9 mouse cellular contexts compared by ENCODE assay signal in genomic region chrX:51171413-51171812, GRCm38 (mm10). TPM values are rescaled to one million over a fixed set of nuclear protein-coding genes. Genes with fewer than 3 reads are reported as not detected.
DNase-seq lines count a peak whose midpoint lies in the region; ATAC-seq and TF ChIP-seq lines count a peak whose summit lies in the region.
"Had no signal": no experiment of that assay in that cellular context is flagged by ENCODE, and none has a peak within 500 bp of the region (broad histone marks: within the 10 kb centered on the region; RNA-seq: fewer than 3 reads in every experiment).

No protein-coding gene starts in this region.

- TF ChIP-seq CTCF in stomach, postnatal 0 days (IDR thresholded peaks at IDR 0.05; ENCODE audit: low read depth), result peak; percentile 57

- no peak overlapping the region for H3K4me2 ChIP-seq in neural tube, embryonic 15.5 days
- H3K4me2 ChIP-seq in stomach, postnatal 0 days (replicated peaks; ENCODE audit: low read depth), result no peak overlapping the region
- H3K4me2 ChIP-seq in forebrain, embryonic 12.5 days, result no peak overlapping the region

- DNase-seq in gastrocnemius, postnatal 10 days, result peak; percentile 3
- DNase-seq in gastrocnemius, postnatal 36 days, result no peak
- DNase-seq in neural tube, embryonic 10.5 days (ENCODE audit: extremely low spot score, low spot score), result peak; percentile 12
- DNase-seq in embryo, embryonic 11 days, result peak; percentile 24
- DNase-seq in stomach, postnatal 0 days (ENCODE audit: low spot score), result peak; percentile 15
- DNase-seq: spleen, adult 18-20 months had no signal

- no peaks in the 10 kb centered on the region for H3K4me1 ChIP-seq in neural tube, embryonic 15.5 days
- no peaks in the 10 kb centered on the region for H3K4me1 ChIP-seq in stomach, postnatal 0 days (replicated peaks; ENCODE audit: control insufficient read depth, insufficient read depth)
- H3K4me1 ChIP-seq in forebrain, embryonic 12.5 days, result no peaks in the 10 kb centered on the region

- TF ChIP-seq EP300 in stomach, postnatal 0 days (optimal IDR thresholded peaks at IDR 0.05), result no peak

- no peak overlapping the region for H3K4me3 ChIP-seq in neural tube, embryonic 15.5 days (replicated peaks)
- H3K4me3 ChIP-seq in stomach, postnatal 0 days (ENCODE audit: low read depth, low read length), result no peak overlapping the region
- H3K4me3 ChIP-seq in forebrain, embryonic 12.5 days (replicated peaks), result no peak overlapping the region

- ATAC-seq in neural tube, embryonic 15.5 days (ENCODE audit: low FRiP score), result no peak
- no peak for ATAC-seq in stomach, postnatal 0 days (ENCODE audit: low FRiP score, low TSS enrichment)
- no peak for ATAC-seq in erythroblast, adult 5-6 weeks (replicated peaks; ENCODE audit: low FRiP score, poor library complexity, severe bottlenecking)
- ATAC-seq in forebrain, embryonic 12.5 days (ENCODE audit: low FRiP score), result no peak

- H3K36me3 ChIP-seq in neural tube, embryonic 15.5 days, result no peaks in the 10 kb centered on the region
- H3K36me3 ChIP-seq in stomach, postnatal 0 days (ENCODE audit: control insufficient read depth, insufficient read depth, low read length), result no peaks in the 10 kb centered on the region
- no peaks in the 10 kb centered on the region for H3K36me3 ChIP-seq in forebrain, embryonic 12.5 days (replicated peaks)

- H3K27ac ChIP-seq in neural tube, embryonic 15.5 days (replicated peaks), result no peak overlapping the region
- no peak overlapping the region for H3K27ac ChIP-seq in stomach, postnatal 0 days (replicated peaks)
- H3K27ac ChIP-seq in forebrain, embryonic 12.5 days, result no peak overlapping the region

- whole genome bisulfite sequencing in neural tube, embryonic 15.5 days, result 69% methylated on average over 6 of the region's 6 CpGs
- whole genome bisulfite sequencing in stomach, postnatal 0 days, result 65% methylated on average over 6 of the region's 6 CpGs
- 61% methylated on average over 6 of the region's 6 CpGs for WGBS in forebrain, embryonic 12.5 days

- H3K9me3 ChIP-seq in neural tube, embryonic 15.5 days (replicated peaks), result no peaks in the 10 kb centered on the region
- no peaks in the 10 kb centered on the region for H3K9me3 ChIP-seq in stomach, postnatal 0 days (ENCODE audit: control insufficient read depth, low read length)
- no peaks in the 10 kb centered on the region for H3K9me3 ChIP-seq in forebrain, embryonic 12.5 days

- H3K27me3 ChIP-seq in neural tube, embryonic 15.5 days (replicated peaks), result no peaks in the 10 kb centered on the region
- H3K27me3 ChIP-seq in stomach, postnatal 0 days (ENCODE audit: control insufficient read depth, insufficient read depth, low read length), result no peaks in the 10 kb centered on the region
- 0 out of 2 replicates have a peak, but pooled peaks cover 3% of the 10 kb centered on the region for H3K27me3 ChIP-seq in forebrain, embryonic 12.5 days

- intact Hi-C loops in gastrocnemius, postnatal 36 days (cut with DNase I), result loop anchor here (10.0 kb wide), 1 partner anchor 203 kb away; no protein-coding TSS in a partner anchor

- no peak overlapping the region for H3K9ac ChIP-seq in neural tube, embryonic 15.5 days (replicated peaks)
- no peak overlapping the region for H3K9ac ChIP-seq in stomach, postnatal 0 days (ENCODE audit: low read length)
- H3K9ac ChIP-seq in forebrain, embryonic 12.5 days, result no peak overlapping the region

RNA-seq across cellular contexts. Expression of gene Mbnl3, which starts 34.9 kb away (rescaled TPM):
- 1 to 10 TPM; 4.2 to 5.3 TPM for total RNA-seq in gastrocnemius, postnatal 10 days (2021)
- under 1 TPM; 0.25 to 0.51 TPM for total RNA-seq in gastrocnemius, postnatal 36 days (2021)
- polyA plus RNA-seq in neural tube, embryonic 15.5 days (2015; fragmentation: Nextera tagmentation; extraction: Ambion mirVana), result 0.67 and 3.4 TPM in 2 replicates
- polyA plus RNA-seq in stomach, postnatal 0 days (2015; fragmentation: Nextera tagmentation; extraction: Ambion mirVana), result 5.3 and 6.2 TPM in 2 replicates
- total RNA-seq in erythroblast, adult 5-6 weeks (2015; ENCODE audit: low replicate concordance), result 24.6 and 33.9 TPM in 2 replicates
- total RNA-seq in erythroblast, adult 5-6 weeks (2017; ENCODE audit: low replicate concordance), result 15.1 and 15.2 TPM in 2 replicates
- 5.9 and 6.2 TPM in 2 replicates for polyA plus RNA-seq in forebrain, embryonic 12.5 days (2016; fragmentation: Nextera tagmentation; extraction: Ambion mirVana)

Comparison
In these comparisons a context has a peak if more than half of its experiments do, and no peak if none do; other contexts are left out.
1. DNase-seq: peak in gastrocnemius, postnatal 10 days (single experiment), neural tube, embryonic 10.5 days (single experiment), embryo, embryonic 11 days (single experiment) and stomach, postnatal 0 days (single experiment); none in gastrocnemius, postnatal 36 days (0 of 2).